Mouse (Mus musculus): ENCODE results near the gene Ascl2. TPM values are rescaled to one million over a fixed set of nuclear protein-coding genes. Genes with fewer than 3 reads are reported as not detected.

The Ascl2 gene
- polyA plus RNA-seq, 1 experiment from 2014 or later = 0.23 TPM

GRCm38 (mm10) chr7:143006756-143007598 is 37.9 kb upstream of the Ascl2 start:
- 46% methylated on average over 8 of the region's 8 CpGs for WGBS (ENCODE audit: missing documents)
- H3K27ac ChIP-seq = peak overlapping the region; percentile 83
- no peaks in the 10 kb centered on the region for H3K36me3 ChIP-seq (ENCODE audit: inconsistent target)
- peak overlapping the region; percentile 53 for H3K4me3 ChIP-seq (ENCODE audit: inconsistent target)
- H3K79me2 ChIP-seq (ENCODE audit: inconsistent target) = peaks cover 19% of the 10 kb centered on the region

GRCm38 (mm10) chr7:143006097-143006755 is 37.2 kb upstream of the Ascl2 start:
- Histone ChIP-seq H3K79me2 (ENCODE audit: inconsistent target) (peaks cover 19% of the 10 kb centered on the region), H3K36me3 (ENCODE audit: inconsistent target) (no peaks in the 10 kb centered on the region), H3K27ac (peak overlapping the region; percentile 83), H3K4me3 (ENCODE audit: inconsistent target) (peak overlapping the region; percentile 53)
- WGBS (ENCODE audit: missing documents) = 24% methylated on average over 2 of the region's 2 CpGs

GRCm38 (mm10) chr7:143005344-143006096 is 36.5 kb upstream of the Ascl2 start:
- Histone ChIP-seq H3K27ac (peak overlapping the region; percentile 83), H3K79me2 (ENCODE audit: inconsistent target) (peaks cover 19% of the 10 kb centered on the region), H3K36me3 (ENCODE audit: inconsistent target) (no peaks in the 10 kb centered on the region), H3K4me3 (ENCODE audit: inconsistent target) (peak overlapping the region; percentile 53)
- 16% methylated on average over 6 of the region's 6 CpGs for WGBS (ENCODE audit: missing documents)

- Histone ChIP-seq H3K27ac (peak within 1 kb of the TSS; percentile 83), H3K36me3 (ENCODE audit: inconsistent target) (no peaks in the 10 kb centered on the region), H3K4me3 (ENCODE audit: inconsistent target) (peak within 1 kb of the TSS; percentile 53), H3K79me2 (ENCODE audit: inconsistent target) (peaks cover 19% of the 10 kb centered on the region)
- WGBS (ENCODE audit: missing documents) = 24% methylated on average over 4 of the region's 4 CpGs
Observed at GRCm38 (mm10) chr7:143004727-143005343, 35.8 kb upstream of the Ascl2 start, which contains the start of gene Tspan32. TSS of gene Tspan32 (plus strand) at chr7:143005046.

GRCm38 (mm10) chr7:143002679-143003078 is 33.6 kb upstream of the Ascl2 start:
- no peaks in the 10 kb centered on the region for H3K36me3 ChIP-seq (ENCODE audit: inconsistent target)
- H3K79me2 ChIP-seq (ENCODE audit: inconsistent target) = peaks cover 19% of the 10 kb centered on the region
- H3K4me3 ChIP-seq (ENCODE audit: inconsistent target) = no peak overlapping the region
- 42% methylated on average over 3 of the region's 3 CpGs for WGBS (ENCODE audit: missing documents)
- no peak overlapping the region for H3K27ac ChIP-seq

- Histone ChIP-seq H3K36me3 (ENCODE audit: inconsistent target) (no peaks in the 10 kb centered on the region), H3K79me2 (ENCODE audit: inconsistent target) (no peaks in the 10 kb centered on the region), H3K4me3 (ENCODE audit: inconsistent target) (no peak overlapping the region), H3K27ac (no peak overlapping the region)
- WGBS (ENCODE audit: missing documents) = 53% methylated on average over 3 of the region's 3 CpGs
Observed at GRCm38 (mm10) chr7:142997403-142998150, 28.5 kb upstream of the Ascl2 start.

GRCm38 (mm10) chr7:142996998-142997397 is 27.9 kb upstream of the Ascl2 start:
- Histone ChIP-seq H3K27ac (no peak overlapping the region), H3K36me3 (ENCODE audit: inconsistent target) (no peaks in the 10 kb centered on the region), H3K79me2 (ENCODE audit: inconsistent target) (no peaks in the 10 kb centered on the region), H3K4me3 (ENCODE audit: inconsistent target) (no peak overlapping the region)
- WGBS (ENCODE audit: missing documents) = 100% methylated on average over 2 of the region's 2 CpGs

- Histone ChIP-seq H3K4me3 (ENCODE audit: inconsistent target) (no peak overlapping the region), H3K36me3 (ENCODE audit: inconsistent target) (no peaks in the 10 kb centered on the region), H3K27ac (no peak overlapping the region), H3K79me2 (ENCODE audit: inconsistent target) (no peaks in the 10 kb centered on the region)
- WGBS (ENCODE audit: missing documents) = 100% methylated on average over 3 of the region's 3 CpGs
Observed at GRCm38 (mm10) chr7:142995630-142996338, 26.7 kb upstream of the Ascl2 start.

- H3K36me3 ChIP-seq (ENCODE audit: inconsistent target) = no peaks in the 10 kb centered on the region
- no peak overlapping the region for H3K27ac ChIP-seq
- no peak overlapping the region for H3K4me3 ChIP-seq (ENCODE audit: inconsistent target)
- H3K79me2 ChIP-seq (ENCODE audit: inconsistent target) = no peaks in the 10 kb centered on the region
Observed at GRCm38 (mm10) chr7:142995004-142995403, 25.9 kb upstream of the Ascl2 start.

- Histone ChIP-seq H3K36me3 (ENCODE audit: inconsistent target) (no peaks in the 10 kb centered on the region), H3K4me3 (ENCODE audit: inconsistent target) (no peak overlapping the region), H3K79me2 (ENCODE audit: inconsistent target) (no peaks in the 10 kb centered on the region), H3K27ac (no peak overlapping the region)
- 93% methylated on average over 3 of the region's 3 CpGs for WGBS (ENCODE audit: missing documents)
Observed at GRCm38 (mm10) chr7:142987718-142988117, 18.7 kb upstream of the Ascl2 start.

GRCm38 (mm10) chr7:142985146-142985545 is 16.1 kb upstream of the Ascl2 start:
- H3K4me3 ChIP-seq (ENCODE audit: inconsistent target) = no peak overlapping the region
- no peaks in the 10 kb centered on the region for H3K36me3 ChIP-seq (ENCODE audit: inconsistent target)
- no peaks in the 10 kb centered on the region for H3K79me2 ChIP-seq (ENCODE audit: inconsistent target)
- WGBS (ENCODE audit: missing documents) = 88% methylated on average over 4 of the region's 4 CpGs
- H3K27ac ChIP-seq = no peak overlapping the region

- no peaks in the 10 kb centered on the region for H3K79me2 ChIP-seq (ENCODE audit: inconsistent target)
- 22% methylated on average over 4 of the region's 4 CpGs for WGBS (ENCODE audit: missing documents)
- H3K27ac ChIP-seq = no peak overlapping the region
- H3K36me3 ChIP-seq (ENCODE audit: inconsistent target) = no peaks in the 10 kb centered on the region
- no peak overlapping the region for H3K4me3 ChIP-seq (ENCODE audit: inconsistent target)
Observed at GRCm38 (mm10) chr7:142981908-142982307, 12.8 kb upstream of the Ascl2 start.
